Mouse (Mus musculus) spleen, postnatal 10 days (tissue): ENCODE measurements around the gene Mdh1b.
A peak's percentile ranks its signal among the peaks of the same experiment; 100 is the strongest.

Source experiments
- DNase-seq, 2 experiments: peaks; one replicate each; pipeline ENCODE4 v3.0.0; 2021 to 2022; ENCODE audit warnings: low spot score in 2 of 2

Gene Mdh1b

GRCm38 (mm10) chr1:63658016-63658415 is 72.1 kb downstream of the Mdh1b start:
- DNase-seq = peak; percentile 17 to 67
